Mouse (Mus musculus) c-Kit-positive CD71-positive TER-119-negative erythroid progenitor cells, embryonic 14.5 days (primary cell): ENCODE data around the gene BC024063.
"Not testable (repeated sequence)": the region's sequence is repeated elsewhere in the genome, so short reads cannot be mapped to it uniquely, and the experiment has no call there.

Experiments used
- DNase-seq: peaks from one replicate; pipeline ENCODE4 v3.0.0-alpha.2; 2013; ENCODE audit warnings: low read depth

Gene BC024063

DNA sequence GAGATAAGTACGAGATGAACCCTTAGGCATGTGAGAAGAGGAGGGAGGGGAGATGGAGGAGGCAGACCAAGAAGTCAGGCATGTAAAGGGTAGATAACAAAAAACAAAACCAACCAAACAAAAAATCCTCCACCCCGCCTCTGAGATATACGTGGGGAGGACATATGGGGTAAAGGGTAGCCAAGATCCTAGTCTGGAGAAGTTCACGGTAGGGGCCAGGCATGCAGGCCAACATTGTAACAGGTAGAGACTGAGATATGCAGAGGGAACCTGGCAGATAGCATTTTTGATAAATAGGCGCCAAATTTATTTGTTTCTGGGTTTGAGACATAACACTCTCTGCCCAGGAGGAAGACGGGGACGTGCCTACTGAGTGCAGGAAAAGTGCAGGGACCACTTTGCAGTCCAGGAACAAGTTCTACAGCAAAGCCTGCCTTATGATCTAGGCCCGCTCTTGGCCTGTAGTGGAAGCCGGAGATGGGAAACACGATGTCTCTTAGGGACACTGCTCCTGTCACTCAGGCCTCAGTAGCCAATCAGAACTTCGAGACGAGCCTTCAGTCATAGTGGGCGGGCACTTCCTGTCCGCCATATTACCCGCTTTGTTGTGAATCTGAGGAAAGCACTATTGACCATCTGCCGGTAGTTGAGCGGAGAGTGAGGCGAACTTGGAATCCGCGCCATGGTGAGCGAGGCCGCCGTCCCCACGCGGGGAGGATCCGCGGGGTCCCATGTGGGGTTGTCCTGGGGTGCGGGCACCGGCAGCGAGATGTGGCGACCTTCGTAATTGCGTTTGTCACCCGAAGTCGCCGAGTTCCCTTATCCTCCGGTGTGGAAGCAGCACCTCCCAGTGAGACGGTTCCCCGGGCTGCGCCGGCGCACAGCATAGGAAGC, at the start of gene BC024063:
Gene BC024063 (plus strand): TSS at position 626 of the 894 bp plus-strand sequence.
- peak; percentile 51 for DNase-seq

DNA sequence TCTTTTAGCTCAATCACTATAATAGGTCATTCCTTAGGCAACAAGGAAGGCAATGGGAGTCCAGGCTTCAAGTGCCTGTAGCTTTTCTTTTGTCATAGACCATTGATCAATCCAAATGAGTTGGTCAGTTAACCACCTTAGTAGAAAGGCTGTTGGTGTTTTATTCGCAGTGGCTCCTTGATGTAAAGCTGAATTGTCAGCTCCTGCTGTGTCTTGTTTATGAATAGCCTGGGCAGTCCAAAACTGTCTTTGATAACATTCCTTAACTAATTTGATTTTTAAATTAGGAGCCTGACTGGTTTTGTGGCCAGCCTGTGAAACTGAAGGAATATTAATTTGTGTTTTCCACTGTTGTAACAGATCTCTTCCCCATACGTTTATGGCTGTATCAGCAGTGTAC, 41.0 kb upstream of the BC024063 start:
- no peak for DNase-seq

DNA sequence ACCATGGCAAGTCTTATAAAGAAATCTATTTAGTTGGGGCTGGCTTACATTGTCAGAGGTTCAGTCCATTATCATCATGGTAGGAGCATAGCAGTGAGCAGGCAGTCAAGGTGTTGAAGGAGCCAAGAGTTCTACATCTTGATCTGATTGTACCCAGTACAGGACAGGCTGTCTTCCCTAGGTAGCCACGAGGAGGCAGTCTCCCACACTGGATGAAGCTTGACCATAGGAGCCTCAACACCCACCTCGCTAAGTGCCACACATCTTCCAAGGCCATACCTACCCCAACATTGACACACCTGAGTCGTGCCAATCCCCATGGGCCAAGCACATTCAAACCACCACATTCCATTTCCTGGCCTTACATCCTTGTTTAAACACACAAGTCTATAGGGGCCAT, 36.5 kb upstream of the BC024063 start:
- no peak for DNase-seq

DNA sequence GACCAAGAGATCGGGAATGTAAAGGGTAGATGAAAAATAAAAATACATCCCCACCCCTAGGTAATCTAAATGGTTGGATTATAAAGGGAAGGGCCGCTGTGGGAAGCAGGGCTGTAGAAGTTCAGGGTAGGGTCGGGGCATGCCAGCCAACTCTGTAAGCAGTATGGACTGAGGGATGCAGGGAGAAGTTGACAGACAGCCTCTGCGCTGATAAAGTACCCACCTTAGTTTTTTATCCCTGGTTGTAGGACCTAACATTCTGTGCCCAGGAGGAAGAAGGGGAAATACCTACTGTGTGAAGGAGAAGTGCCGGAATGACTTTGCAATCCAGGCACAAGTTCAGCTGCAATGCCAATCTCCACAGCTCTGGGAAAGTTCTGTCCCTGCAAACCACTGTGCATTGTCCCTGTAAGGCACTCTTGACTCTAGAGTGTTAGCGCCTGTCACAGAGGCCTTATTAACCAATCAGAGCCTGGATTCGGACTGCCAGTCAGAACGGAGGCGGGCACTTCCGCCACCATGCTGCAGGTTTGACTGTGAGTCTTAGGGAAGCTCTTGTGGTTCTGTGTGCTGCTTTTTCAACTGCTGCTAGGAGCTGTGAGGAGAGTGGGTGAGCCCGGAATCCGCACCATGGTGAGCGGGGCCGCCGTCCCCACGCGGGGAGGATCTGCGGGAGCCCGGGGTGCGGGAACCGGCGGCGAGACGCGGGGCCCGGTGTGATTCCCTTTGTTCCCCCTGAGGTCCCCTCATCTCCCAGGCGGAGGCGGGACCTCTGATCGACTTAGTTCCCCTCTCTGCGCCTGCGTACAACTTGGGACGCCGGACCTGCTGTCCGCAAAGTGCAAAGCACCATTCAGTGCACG, 35.3 kb upstream of the BC024063 start, which contains the start of gene Zfp873:
Gene Zfp873 (plus strand): TSS at position 527 of the 863 bp plus-strand sequence.
- peak; percentile 84 for DNase-seq

DNA sequence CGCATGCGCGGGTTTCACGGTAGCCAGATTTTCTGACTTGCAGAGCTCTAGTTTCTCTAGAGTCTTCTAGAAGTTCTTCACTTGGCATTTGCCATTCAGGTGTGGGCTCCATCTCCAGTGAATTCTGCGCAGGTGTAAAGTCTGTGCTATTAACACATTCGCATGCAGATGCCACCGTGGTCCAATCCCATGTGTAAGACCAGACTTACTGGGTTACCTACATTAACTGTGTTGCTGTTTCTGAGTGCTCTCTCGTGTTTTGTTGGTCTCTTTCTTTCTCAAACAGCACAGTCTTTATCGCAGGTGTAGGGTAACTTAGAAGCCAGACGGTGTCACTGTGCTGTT, 34.7 kb upstream of the BC024063 start:
- not testable (repeated sequence) for DNase-seq

- DNase-seq = not testable (repeated sequence)
Measured at GRCm38 (mm10) chr10:82083622-82083971, 444 bp downstream of the BC024063 start.

DNA sequence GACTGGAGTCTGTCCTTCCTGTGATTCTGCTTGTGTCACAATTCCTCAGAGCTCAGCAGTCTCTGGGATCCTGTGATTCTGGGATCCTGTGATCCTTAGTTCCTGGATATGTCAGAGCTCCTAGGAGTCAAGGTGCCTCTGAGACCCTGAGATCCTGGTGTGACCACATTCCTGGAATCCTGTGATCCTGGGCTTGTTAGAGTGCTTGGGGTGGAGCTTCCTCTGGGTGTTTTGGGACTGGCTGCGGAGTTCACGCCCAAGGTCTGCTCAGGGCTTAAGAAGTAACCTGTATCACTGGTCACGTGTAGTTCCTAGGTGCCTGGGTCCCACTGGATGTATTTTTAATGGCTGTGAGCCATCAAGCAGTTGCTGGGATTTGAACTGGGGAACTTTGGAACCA, 34.1 kb downstream of the BC024063 start:
- DNase-seq = no peak

DNA sequence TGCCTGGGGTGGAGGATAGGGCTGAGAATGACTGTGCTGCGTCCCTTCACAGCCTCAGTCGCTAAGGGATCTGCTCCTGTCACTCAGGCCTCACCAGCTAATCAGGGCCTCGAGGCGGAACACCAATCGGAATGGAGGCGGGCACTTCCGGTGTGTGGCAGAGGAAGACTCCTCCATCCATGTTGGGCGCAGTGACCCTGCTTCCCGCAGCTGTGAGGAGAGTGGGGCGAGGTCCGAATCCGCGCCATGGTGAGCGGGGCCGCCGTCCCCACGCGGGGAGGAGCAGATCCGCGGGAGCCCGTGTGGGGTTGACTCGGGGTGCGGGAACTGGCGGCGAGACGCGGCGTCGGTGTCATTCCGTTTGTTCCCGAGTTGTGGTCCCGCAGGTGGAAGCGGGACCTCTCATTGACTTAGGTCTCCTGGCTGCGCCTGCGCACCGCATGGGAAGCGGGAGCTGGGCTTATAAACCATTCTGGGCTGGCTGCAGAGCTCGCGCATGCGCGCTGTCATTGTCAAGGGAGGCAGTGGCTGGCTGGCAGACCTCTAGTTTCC, 44.8 kb downstream of the BC024063 start, which contains the start of gene AU041133:
Gene AU041133 (plus strand): TSS at position 164 of the 552 bp plus-strand sequence.
- DNase-seq = peak; percentile 75

DNA sequence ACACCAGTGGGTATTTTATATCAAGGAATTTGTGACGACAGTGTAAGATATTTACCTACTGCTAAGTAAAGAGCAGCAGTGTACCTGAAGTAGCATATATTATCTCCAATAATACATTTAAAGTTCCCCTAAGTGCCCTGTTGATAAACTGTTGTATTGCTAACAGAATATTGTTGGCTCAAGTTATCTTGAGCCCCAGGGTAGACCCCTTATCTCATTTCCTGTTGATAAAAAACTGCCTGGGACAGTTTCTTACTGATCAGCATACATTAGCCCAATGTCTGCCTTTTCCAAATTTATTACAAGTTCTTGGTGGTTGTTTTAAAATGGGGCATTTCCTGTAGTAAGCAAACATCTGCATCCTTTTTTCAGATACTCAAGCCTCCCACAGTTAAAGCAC, 62.1 kb downstream of the BC024063 start:
- DNase-seq = no peak

DNA sequence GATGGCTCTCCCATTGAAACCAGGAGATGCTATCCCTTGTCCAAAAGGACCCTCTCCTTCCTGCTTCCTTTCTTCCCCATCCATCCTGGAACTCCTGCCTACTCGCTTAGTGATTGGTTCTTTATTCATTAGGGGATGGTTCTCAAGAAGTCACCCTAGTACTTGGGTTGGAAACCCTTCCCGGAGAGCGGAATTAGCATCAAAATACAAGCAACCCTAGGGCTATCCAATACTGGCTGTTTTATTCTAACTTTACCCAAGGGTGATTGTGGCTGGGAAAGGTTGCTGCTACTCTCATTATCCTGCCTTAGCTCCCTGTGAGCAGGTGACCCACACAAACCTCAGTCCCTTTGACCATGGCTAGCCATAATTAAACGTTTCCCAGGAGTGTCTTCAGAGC, 64.4 kb downstream of the BC024063 start:
- no peak for DNase-seq
